Mouse (Mus musculus): Measurements from ENCODE around the gene Gm44503. TPM values are rescaled to one million over a fixed set of nuclear protein-coding genes. Genes with fewer than 3 reads are reported as not detected.

Gm44503 gene
- polyA plus RNA-seq, 1 experiment from 2014 or later = not detected

DNA sequence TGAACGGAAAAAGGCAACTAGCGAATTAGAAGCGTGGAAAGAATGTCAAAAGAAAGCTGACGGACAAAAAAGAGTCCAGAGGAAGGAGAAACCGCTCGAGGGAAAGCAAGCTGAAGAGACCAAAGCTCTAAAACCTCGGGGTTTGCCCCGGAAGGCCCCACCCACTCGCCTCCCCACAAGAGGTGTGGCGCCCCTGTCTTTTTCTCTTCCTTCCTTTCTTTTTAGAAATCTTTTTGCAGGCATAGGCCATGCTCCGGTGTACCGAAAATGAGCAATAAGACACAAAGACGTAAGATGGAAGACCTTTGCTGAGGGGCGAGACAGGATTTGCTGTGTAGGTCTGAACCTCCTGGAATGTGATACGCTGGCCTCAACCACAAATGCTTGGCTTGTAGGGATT is 3.3 kb downstream of the Gm44503 start:
- no peak for DNase-seq (ENCODE audit: low spot score, missing footprints)
- 80% methylated on average over 15 of the region's 15 CpGs for WGBS
- no peaks in the 10 kb centered on the region for H3K27me3 ChIP-seq (ENCODE audit: control insufficient read depth, insufficient read depth, low read length)
- H3K4me3 ChIP-seq (ENCODE audit: low read depth, low read length) = no peak overlapping the region
- no peaks in the 10 kb centered on the region for H3K4me1 ChIP-seq (ENCODE audit: control insufficient read depth, insufficient read depth, low read length)
- H3K9me3 ChIP-seq (ENCODE audit: control insufficient read depth, low read length) = no peaks in the 10 kb centered on the region
- H3K9ac ChIP-seq (ENCODE audit: low read length) = no peak overlapping the region
- H3K4me2 ChIP-seq = no peak overlapping the region
- no peaks in the 10 kb centered on the region for H3K36me3 ChIP-seq (ENCODE audit: control insufficient read depth, insufficient read depth, low read length)
- ATAC-seq (ENCODE audit: low FRiP score) = no peak
- no peak overlapping the region for H3K27ac ChIP-seq (ENCODE audit: low read depth, low read length)

DNA sequence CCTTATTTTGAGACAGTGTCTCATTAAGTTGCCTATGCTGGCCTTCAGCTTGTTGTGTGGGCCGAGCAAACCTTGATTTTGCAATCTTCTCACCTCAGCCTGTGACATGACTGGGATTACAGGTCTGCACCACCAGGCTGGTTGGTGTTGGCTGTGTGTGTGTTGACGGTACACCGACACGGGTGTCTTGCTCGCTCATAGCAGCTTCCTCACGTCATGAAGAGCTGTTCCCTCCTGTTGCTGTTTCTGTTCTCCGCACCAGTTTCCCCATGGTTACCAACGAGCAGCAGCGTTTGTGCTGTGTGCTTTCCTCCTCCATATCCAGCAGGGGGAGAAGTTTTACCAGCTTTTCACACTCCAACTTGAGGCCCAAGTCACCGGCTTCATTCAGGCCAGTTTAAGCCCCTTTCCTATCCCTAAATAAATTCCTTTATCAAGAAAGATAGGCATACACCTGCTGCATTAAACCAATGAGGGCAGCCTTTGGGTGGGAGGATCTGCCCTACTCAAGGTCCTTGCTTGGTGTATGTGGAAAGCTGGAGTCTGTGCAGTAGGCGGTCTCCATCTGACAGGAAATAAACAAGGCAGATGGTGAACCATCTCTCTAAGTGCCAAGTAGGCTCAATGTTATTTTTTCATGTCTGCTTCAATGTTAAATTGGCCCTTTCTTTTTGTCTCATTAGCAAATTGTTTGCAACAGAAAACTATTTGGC is 9.9 kb downstream of the Gm44503 start:
- no peak for ATAC-seq (ENCODE audit: low FRiP score)
- H3K27me3 ChIP-seq (ENCODE audit: control insufficient read depth, insufficient read depth, low read length) = no peaks in the 10 kb centered on the region
- WGBS = 42% methylated on average over 11 of the region's 11 CpGs
- H3K4me3 ChIP-seq (ENCODE audit: low read depth, low read length) = no peak overlapping the region
- no peaks in the 10 kb centered on the region for H3K9me3 ChIP-seq (ENCODE audit: control insufficient read depth, low read length)
- H3K9ac ChIP-seq (ENCODE audit: low read length) = no peak overlapping the region
- H3K4me1 ChIP-seq (ENCODE audit: control insufficient read depth, insufficient read depth, low read length) = no peaks in the 10 kb centered on the region
- H3K27ac ChIP-seq (ENCODE audit: low read depth, low read length) = no peak overlapping the region
- no peak for DNase-seq (ENCODE audit: low spot score, missing footprints)
- no peak overlapping the region for H3K4me2 ChIP-seq
- H3K36me3 ChIP-seq (ENCODE audit: control insufficient read depth, insufficient read depth, low read length) = no peaks in the 10 kb centered on the region

DNA sequence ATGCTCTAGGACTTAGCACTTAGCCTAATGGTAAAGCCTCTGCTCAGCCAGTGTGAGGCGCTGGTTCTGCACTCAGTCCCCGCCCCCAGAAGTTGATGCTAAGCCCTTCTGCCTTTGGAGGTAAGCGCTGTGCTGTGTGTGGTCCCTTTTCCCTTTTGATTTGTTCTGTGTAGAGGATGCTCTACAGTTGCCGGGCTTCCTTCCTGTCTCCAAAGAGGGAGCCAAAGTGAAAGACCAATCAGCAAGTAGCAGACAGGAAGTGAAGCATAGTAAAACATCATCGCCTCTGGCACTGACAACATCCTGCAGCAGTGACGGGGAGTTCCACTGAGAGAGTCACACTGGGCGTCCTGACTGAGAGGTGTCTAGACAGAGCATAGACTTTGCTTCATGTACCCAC is 11.2 kb downstream of the Gm44503 start:
- DNase-seq (ENCODE audit: low spot score, missing footprints) (no peak), ATAC-seq (ENCODE audit: low FRiP score) (no peak)
- H3K27ac ChIP-seq (ENCODE audit: low read depth, low read length) = no peak overlapping the region
- no peaks in the 10 kb centered on the region for H3K4me1 ChIP-seq (ENCODE audit: control insufficient read depth, insufficient read depth, low read length)
- H3K27me3 ChIP-seq (ENCODE audit: control insufficient read depth, insufficient read depth, low read length) = no peaks in the 10 kb centered on the region
- no peak overlapping the region for H3K4me3 ChIP-seq (ENCODE audit: low read depth, low read length)
- H3K9ac ChIP-seq (ENCODE audit: low read length) = no peak overlapping the region
- no peak overlapping the region for H3K4me2 ChIP-seq
- H3K9me3 ChIP-seq (ENCODE audit: control insufficient read depth, low read length) = no peaks in the 10 kb centered on the region
- no peaks in the 10 kb centered on the region for H3K36me3 ChIP-seq (ENCODE audit: control insufficient read depth, insufficient read depth, low read length)
- WGBS = 71% methylated on average over 7 of the region's 7 CpGs

DNA sequence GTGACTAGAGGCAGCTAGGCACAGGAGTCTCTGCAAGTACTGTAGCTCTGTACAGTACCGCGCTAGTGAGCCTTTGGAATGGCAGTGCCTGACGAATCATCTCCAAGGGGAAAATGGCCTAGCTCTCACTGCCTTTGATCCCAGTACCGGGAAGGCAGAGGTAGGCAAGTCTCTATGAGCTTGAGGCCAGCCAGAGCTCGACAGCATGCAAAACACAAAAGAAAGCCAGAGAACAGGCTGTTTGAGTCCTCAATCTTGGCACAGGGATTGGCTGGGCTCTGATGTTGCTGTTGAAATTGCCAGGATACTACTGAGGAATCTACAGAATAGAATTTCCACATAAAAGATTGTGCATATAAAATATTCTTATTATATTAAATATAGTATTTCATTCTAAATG is 13.8 kb downstream of the Gm44503 start:
- ATAC-seq (ENCODE audit: low FRiP score) (no peak), DNase-seq (ENCODE audit: low spot score, missing footprints) (no peak)
- H3K4me2 ChIP-seq = no peak overlapping the region
- no peaks in the 10 kb centered on the region for H3K9me3 ChIP-seq (ENCODE audit: control insufficient read depth, low read length)
- H3K27ac ChIP-seq (ENCODE audit: low read depth, low read length) = no peak overlapping the region
- H3K4me3 ChIP-seq (ENCODE audit: low read depth, low read length) = no peak overlapping the region
- no peaks in the 10 kb centered on the region for H3K4me1 ChIP-seq (ENCODE audit: control insufficient read depth, insufficient read depth, low read length)
- H3K36me3 ChIP-seq (ENCODE audit: control insufficient read depth, insufficient read depth, low read length) = no peaks in the 10 kb centered on the region
- H3K27me3 ChIP-seq (ENCODE audit: control insufficient read depth, insufficient read depth, low read length) = no peaks in the 10 kb centered on the region
- WGBS = 86% methylated on average over 5 of the region's 5 CpGs
- no peak overlapping the region for H3K9ac ChIP-seq (ENCODE audit: low read length)

DNA sequence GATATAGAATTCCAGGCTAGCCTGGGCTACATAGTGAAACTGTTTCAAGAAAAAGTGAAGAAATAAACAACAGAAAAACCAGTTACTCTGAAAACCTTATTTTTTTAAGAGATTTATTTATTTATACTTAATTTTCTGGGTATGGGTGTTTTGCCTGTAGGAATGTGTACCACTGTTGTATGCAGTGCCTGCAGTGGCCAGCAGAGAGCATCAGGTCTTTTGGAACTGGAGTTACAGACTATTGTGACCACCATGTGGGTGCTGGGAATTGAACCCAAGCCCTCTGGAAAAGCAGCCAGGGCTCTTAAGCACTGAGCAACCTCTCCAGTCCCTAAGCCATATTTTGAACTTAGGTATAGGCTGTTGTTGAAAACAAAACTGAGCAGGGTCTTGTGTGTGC is 14.3 kb downstream of the Gm44503 start:
- H3K9me3 ChIP-seq (ENCODE audit: control insufficient read depth, low read length) = no peaks in the 10 kb centered on the region
- no peak for ATAC-seq (ENCODE audit: low FRiP score)

DNA sequence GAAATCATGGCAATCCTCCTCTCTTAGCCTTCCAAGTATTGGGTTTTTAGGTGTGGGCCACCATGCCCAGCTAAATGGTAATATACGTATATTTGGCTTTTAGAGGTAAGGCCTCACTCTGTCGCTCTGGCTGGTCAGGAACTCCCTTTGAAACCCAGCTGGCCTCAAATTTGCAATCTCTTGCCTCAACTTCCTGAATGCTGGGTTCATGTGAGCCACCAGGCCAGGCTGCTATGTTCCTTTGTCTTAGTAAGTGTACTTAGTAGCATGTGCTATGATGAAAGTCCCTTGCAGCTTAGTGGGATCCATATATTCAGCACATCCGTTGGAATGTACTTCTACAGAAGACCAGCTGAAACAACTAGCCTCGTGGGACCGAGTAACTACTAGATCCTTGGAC is 16.1 kb downstream of the Gm44503 start:
- 85% methylated on average over 5 of the region's 5 CpGs for WGBS
- DNase-seq (ENCODE audit: low spot score, missing footprints) (no peak), ATAC-seq (ENCODE audit: low FRiP score) (no peak)
- H3K27me3 ChIP-seq (ENCODE audit: control insufficient read depth, insufficient read depth, low read length) = no peaks in the 10 kb centered on the region
- H3K9me3 ChIP-seq (ENCODE audit: control insufficient read depth, low read length) = no peaks in the 10 kb centered on the region
- H3K4me1 ChIP-seq (ENCODE audit: control insufficient read depth, insufficient read depth, low read length) = no peaks in the 10 kb centered on the region
- H3K9ac ChIP-seq (ENCODE audit: low read length) = no peak overlapping the region
- no peak overlapping the region for H3K4me2 ChIP-seq
- H3K4me3 ChIP-seq (ENCODE audit: low read depth, low read length) = no peak overlapping the region
- no peaks in the 10 kb centered on the region for H3K36me3 ChIP-seq (ENCODE audit: control insufficient read depth, insufficient read depth, low read length)
- H3K27ac ChIP-seq (ENCODE audit: low read depth, low read length) = no peak overlapping the region

More for the DNA sequence above, 14.3 kb downstream of the Gm44503 start:
- Histone ChIP-seq H3K4me2 (no peak overlapping the region), H3K36me3 (ENCODE audit: control insufficient read depth, insufficient read depth, low read length) (no peaks in the 10 kb centered on the region), H3K4me3 (ENCODE audit: low read depth, low read length) (no peak overlapping the region), H3K9ac (ENCODE audit: low read length) (no peak overlapping the region), H3K27me3 (ENCODE audit: control insufficient read depth, insufficient read depth, low read length) (no peaks in the 10 kb centered on the region), H3K27ac (ENCODE audit: low read depth, low read length) (no peak overlapping the region), H3K4me1 (ENCODE audit: control insufficient read depth, insufficient read depth, low read length) (no peaks in the 10 kb centered on the region)
- DNase-seq (ENCODE audit: low spot score, missing footprints) = no peak

DNA sequence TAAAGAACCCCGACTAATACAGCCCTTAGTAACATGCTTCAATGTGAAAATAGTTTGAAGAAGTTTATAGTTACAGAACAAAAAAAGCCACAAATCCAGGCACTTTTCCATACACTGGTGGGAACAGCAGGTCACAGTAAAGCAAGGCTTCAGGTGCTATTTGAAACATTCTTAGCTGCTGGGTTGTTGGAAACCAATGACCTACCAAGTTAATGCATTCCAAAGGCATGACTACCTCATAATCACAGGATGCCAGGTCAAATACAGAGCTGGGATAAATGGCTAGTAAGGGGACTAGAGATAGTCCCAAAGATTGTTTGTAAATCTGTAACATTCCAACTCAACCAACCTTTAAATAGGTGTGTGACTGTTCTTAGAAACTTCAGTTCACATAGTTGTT is 16.6 kb downstream of the Gm44503 start:
- H3K4me1 ChIP-seq (ENCODE audit: control insufficient read depth, insufficient read depth, low read length) = no peaks in the 10 kb centered on the region

DNA sequence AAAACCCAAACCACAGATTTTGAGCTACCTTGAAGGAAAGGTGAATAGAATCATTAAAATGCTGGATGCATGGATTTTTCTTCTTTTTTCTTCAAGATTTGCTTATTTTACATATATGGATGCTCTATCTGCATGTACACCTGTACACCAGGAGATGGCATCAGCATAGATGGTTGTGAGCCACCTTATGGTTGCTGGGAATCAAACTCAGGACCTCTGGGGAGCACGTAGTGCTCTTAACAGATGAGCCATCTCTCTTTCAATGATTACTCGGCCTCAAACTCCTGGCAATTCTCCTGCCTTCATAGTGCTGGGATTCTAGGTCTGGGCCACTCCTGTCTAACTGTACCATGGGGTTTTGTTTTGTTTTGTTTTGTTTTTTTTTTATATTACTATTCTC is 24.4 kb downstream of the Gm44503 start:
- no peak for ATAC-seq (ENCODE audit: low FRiP score)
- WGBS = 64% methylated on average over 2 of the region's 2 CpGs
- H3K4me1 ChIP-seq (ENCODE audit: control insufficient read depth, insufficient read depth, low read length) = peaks cover 11% of the 10 kb centered on the region; the same call in 1 of the 2 replicates

More for the DNA sequence above, 16.6 kb downstream of the Gm44503 start:
- Histone ChIP-seq H3K4me2 (no peak overlapping the region), H3K27me3 (ENCODE audit: control insufficient read depth, insufficient read depth, low read length) (no peaks in the 10 kb centered on the region), H3K27ac (ENCODE audit: low read depth, low read length) (no peak overlapping the region), H3K9me3 (ENCODE audit: control insufficient read depth, low read length) (no peaks in the 10 kb centered on the region), H3K4me3 (ENCODE audit: low read depth, low read length) (no peak overlapping the region), H3K9ac (ENCODE audit: low read length) (no peak overlapping the region), H3K36me3 (ENCODE audit: control insufficient read depth, insufficient read depth, low read length) (no peaks in the 10 kb centered on the region)
- no peak for ATAC-seq (ENCODE audit: low FRiP score)
- DNase-seq (ENCODE audit: low spot score, missing footprints) = no peak
- 91% methylated on average over 1 of the region's 1 CpGs for WGBS

DNA sequence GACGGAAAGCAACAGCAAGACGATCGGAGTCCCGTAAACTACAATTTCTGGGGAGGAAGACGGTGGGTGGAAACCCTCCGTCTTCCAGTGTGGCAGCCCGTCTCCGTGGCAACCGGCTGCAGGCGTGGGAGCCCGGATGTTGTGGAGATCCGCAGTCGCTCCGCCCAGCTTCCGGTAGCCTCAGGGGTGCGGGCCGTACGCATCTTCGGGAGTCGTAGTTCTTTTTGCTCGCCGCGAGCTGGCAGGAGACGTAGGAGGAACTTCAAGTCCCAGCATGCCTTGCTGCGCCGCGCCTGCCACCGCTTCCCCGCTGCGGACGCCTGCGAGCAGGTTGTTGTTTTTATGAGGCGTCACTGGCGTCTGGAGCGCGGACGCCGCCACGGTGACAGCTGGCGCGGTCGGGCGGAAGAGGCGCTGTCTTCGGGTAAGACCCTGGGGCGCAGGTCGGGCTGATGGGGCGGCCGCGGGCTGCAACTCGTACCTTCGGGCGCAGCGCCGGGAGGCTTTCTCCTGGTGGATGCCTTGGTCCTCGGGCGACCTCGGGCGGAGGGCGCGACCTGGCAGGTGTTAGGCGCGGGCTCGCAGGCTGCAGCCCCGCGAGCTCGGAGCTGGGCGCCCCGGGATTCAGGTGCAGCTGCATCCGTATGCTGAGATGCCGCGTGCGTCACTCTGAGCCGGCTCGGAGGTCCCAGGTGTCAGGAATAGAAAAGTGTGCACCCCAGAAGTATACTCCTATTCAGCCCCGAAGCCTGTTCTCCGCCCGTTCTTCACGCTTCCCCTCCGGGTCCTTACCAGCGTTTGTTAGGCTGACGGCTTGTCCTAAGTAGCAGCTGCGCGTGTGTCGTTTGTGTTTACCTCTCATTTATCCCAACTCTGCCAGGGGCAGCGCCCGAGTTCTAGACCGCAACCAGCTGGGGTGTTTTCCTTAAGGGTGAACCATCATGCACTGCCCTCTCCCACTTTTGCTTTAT is 26.9 kb downstream of the Gm44503 start, which contains the start of the genes Ccpg1os and Ccpg1:
Gene Ccpg1os, minus strand, starts transcription at position 133 of the 971 bp plus-strand sequence.
Gene Ccpg1, plus strand, starts transcription at position 180 of the 971 bp plus-strand sequence.
- ATAC-seq (ENCODE audit: low FRiP score) (peak; percentile 100), DNase-seq (ENCODE audit: low spot score, missing footprints) (peak; percentile 99)
- peak within 1 kb of the TSS; percentile 83 for H3K4me3 ChIP-seq (ENCODE audit: low read depth, low read length)
- WGBS = under 1% methylated on average over 88 of the region's 88 CpGs
- peak within 1 kb of the TSS; percentile 74 for H3K9ac ChIP-seq (ENCODE audit: low read length)
- no peaks in the 10 kb centered on the region for H3K27me3 ChIP-seq (ENCODE audit: control insufficient read depth, insufficient read depth, low read length)
- H3K27ac ChIP-seq (ENCODE audit: low read depth, low read length) = peak within 1 kb of the TSS; percentile 53
- H3K4me1 ChIP-seq (ENCODE audit: control insufficient read depth, insufficient read depth, low read length) = peaks cover 11% of the 10 kb centered on the region; the same call in 1 of the 2 replicates
- H3K4me2 ChIP-seq = peak within 1 kb of the TSS; percentile 82
- H3K36me3 ChIP-seq (ENCODE audit: control insufficient read depth, insufficient read depth, low read length) = no peaks in the 10 kb centered on the region
- H3K9me3 ChIP-seq (ENCODE audit: control insufficient read depth, low read length) = no peaks in the 10 kb centered on the region

More for the DNA sequence above, 24.4 kb downstream of the Gm44503 start:
- H3K36me3 ChIP-seq (ENCODE audit: control insufficient read depth, insufficient read depth, low read length) = no peaks in the 10 kb centered on the region
- H3K4me2 ChIP-seq = no peak overlapping the region
- no peak overlapping the region for H3K27ac ChIP-seq (ENCODE audit: low read depth, low read length)
- no peak overlapping the region for H3K9ac ChIP-seq (ENCODE audit: low read length)
- no peaks in the 10 kb centered on the region for H3K27me3 ChIP-seq (ENCODE audit: control insufficient read depth, insufficient read depth, low read length)
- H3K9me3 ChIP-seq (ENCODE audit: control insufficient read depth, low read length) = no peaks in the 10 kb centered on the region
- DNase-seq (ENCODE audit: low spot score, missing footprints) = no peak
- no peak overlapping the region for H3K4me3 ChIP-seq (ENCODE audit: low read depth, low read length)
